Mouse (Mus musculus): ENCODE results near the gene Xaf1. TPM values are rescaled to one million over a fixed set of nuclear protein-coding genes. Genes with fewer than 3 reads are reported as not detected.

Xaf1 gene
- total RNA-seq, 2 experiments from 2014 or later: 1.3 to 1.4 TPM

- DNase-seq (ENCODE audit: extremely low spot score in 1 of 2, low spot score in 2 of 2): no peak
- intact Hi-C loops (cut with DNase I): no loop called here
Measured at GRCm38 (mm10) chr11:72349652-72350051, 48.2 kb downstream of the Xaf1 start.

DNA sequence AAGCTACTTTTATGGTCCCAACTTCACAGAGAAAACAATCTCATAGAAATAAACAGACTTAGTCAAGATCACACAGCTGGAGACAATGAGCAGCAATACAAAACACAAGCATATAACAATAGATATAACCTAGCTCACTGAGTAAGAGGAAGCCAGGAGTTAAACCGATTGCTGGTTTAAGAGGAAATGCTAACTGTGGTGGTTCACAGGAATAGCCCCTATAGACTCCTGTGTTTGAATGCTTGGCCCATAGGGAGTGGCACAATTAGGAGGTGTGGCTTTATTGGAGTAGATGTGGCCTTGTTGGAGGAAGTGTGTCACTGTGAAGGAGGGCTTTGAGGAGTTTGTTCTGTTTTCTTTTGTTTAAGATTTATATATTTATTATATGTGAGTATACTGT lies 50.8 kb downstream of the Xaf1 start:
- intact Hi-C loops (cut with DNase I): no loop called here
- no peak for DNase-seq (ENCODE audit: extremely low spot score in 1 of 2, low spot score in 2 of 2)

GRCm38 (mm10) chr11:72353186-72353585 lies 51.8 kb downstream of the Xaf1 start:
- no peak for DNase-seq (ENCODE audit: extremely low spot score in 1 of 2, low spot score in 2 of 2)
- intact Hi-C loops (cut with DNase I): no loop called here

DNA sequence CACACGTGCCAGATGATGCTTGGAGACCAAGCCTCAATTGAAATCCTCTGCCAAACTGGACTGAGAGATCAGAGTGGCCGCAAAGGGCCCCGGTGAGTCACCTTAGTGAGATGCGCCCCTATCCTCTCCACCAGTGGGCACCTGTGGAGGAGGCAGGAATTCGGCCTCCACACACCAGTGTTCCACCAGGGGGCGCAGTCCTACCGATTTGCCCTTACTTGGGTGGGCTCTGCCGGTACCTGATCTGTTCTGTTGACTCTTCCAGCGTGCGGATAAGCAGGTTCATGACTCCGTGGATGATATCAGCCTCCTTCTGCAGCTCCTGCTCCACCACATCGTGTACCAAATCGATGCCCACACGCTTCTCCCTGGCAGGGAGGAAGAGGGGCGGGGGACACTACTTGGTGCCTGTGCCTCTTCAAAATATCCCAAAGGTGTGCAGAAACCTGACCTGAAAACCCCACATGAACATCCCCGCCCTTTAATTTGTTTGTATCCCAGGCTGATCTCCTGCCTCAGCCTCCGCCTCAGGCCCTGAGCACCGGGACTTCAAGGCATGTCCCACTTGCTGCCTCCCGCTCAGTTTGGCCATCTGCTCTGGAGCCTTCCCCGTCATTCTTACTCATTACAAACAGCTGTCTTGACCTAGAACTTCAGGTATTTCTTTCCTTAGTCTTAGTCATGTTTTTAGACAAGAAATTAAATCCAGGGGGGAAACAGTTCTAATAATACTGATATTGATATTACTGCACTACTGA lies 53.7 kb downstream of the Xaf1 start:
- intact Hi-C loops (cut with DNase I): no loop called here
- peak in 1 of 2 experiments; percentile 77 for DNase-seq (ENCODE audit: extremely low spot score in 1 of 2, low spot score in 2 of 2)

- peak; percentile 66 to 83 for DNase-seq (ENCODE audit: extremely low spot score in 1 of 2, low spot score in 2 of 2)
- intact Hi-C loops (cut with DNase I): no loop called here
Measured at GRCm38 (mm10) chr11:72361385-72362346, 60.2 kb downstream of the Xaf1 start.

GRCm38 (mm10) chr11:72362347-72362741 lies 60.9 kb downstream of the Xaf1 start, which contains the start of gene Tekt1:
Gene Tekt1, minus strand, starts transcription at chr11:72362442.
- DNase-seq (ENCODE audit: extremely low spot score in 1 of 2, low spot score in 2 of 2): no peak
- intact Hi-C loops (cut with DNase I): no loop called here

Other genes with a start within 250 kb of the Xaf1 start
- gene Pitpnm3, start 165.9 kb upstream of the Xaf1 start, total RNA-seq (2021): 10 to 100 TPM; 44.4 to 46.3 TPM
- gene Gm43951, start 94.8 kb upstream of the Xaf1 start, total RNA-seq (2021): 10 to 100 TPM; 12.1 to 13.7 TPM
- gene 4933427D14Rik, start 94.2 kb upstream of the Xaf1 start, total RNA-seq (2021): 10 to 100 TPM; 30.1 to 32.5 TPM
- 10 to 100 TPM; 43.4 to 46.1 TPM for gene Txndc17, start 94.1 kb upstream of the Xaf1 start, total RNA-seq (2021)
- 10 to 100 TPM; 14.7 to 15.7 TPM for gene Med31, start 86.0 kb upstream of the Xaf1 start, total RNA-seq (2021)
- 10 to 100 TPM; 16.4 to 19.8 TPM for gene Slc13a5, start 34.4 kb upstream of the Xaf1 start, total RNA-seq (2021)
- not detected for gene Fbxo39, start 12.8 kb downstream of the Xaf1 start, total RNA-seq (2021)
- gene Tekt1, start 60.8 kb downstream of the Xaf1 start, total RNA-seq (2021): 1 to 10 TPM in 1 of 2 experiments, under 1 TPM in 1; 0.99 to 1.2 TPM
- 1 to 10 TPM; 1.7 to 1.8 TPM for gene Smtnl2, start 110.1 kb downstream of the Xaf1 start, total RNA-seq (2021)
- not detected for gene Ggt6, start 133.9 kb downstream of the Xaf1 start, total RNA-seq (2021)
- gene Mybbp1a, start 139.7 kb downstream of the Xaf1 start, total RNA-seq (2021): 10 to 100 TPM; 52.8 to 55.9 TPM
- 10 to 100 TPM; 30.8 to 37.4 TPM for gene Spns2, start 188.3 kb downstream of the Xaf1 start, total RNA-seq (2021)
- gene Spns3, start 248.9 kb downstream of the Xaf1 start, total RNA-seq (2021): under 1 TPM in 1 of 2 experiments, not detected in 1; 0.11 TPM